Mouse (Mus musculus): ENCODE results near the gene Lrrn1.

Gene Lrrn1

GRCm38 (mm10) chr6:107528877-107529864 lies at the start of gene Lrrn1:
TSS of gene Lrrn1 (plus strand) at chr6:107529768.
- no peak for DNase-seq (ENCODE audit: extremely low read depth, low read depth)

- no peak for DNase-seq (ENCODE audit: extremely low read depth, low read depth)
These were observed 35.1 kb upstream of the Lrrn1 start for GRCm38 (mm10) chr6:107494491-107494890.

- no peak for DNase-seq (ENCODE audit: extremely low read depth, low read depth)
These were observed 33.7 kb upstream of the Lrrn1 start for GRCm38 (mm10) chr6:107495830-107496229.

- DNase-seq (ENCODE audit: extremely low read depth, low read depth): no peak
These were observed 15.9 kb upstream of the Lrrn1 start for GRCm38 (mm10) chr6:107513716-107514115.

GRCm38 (mm10) chr6:107523953-107524352 lies 5.6 kb upstream of the Lrrn1 start:
- no peak for DNase-seq (ENCODE audit: extremely low read depth, low read depth)

- no peak for DNase-seq (ENCODE audit: extremely low read depth, low read depth)
These were observed 403 bp downstream of the Lrrn1 start for GRCm38 (mm10) chr6:107529911-107530431.

GRCm38 (mm10) chr6:107530621-107531285 lies 1.2 kb downstream of the Lrrn1 start:
- no peak for DNase-seq (ENCODE audit: extremely low read depth, low read depth)

GRCm38 (mm10) chr6:107531526-107532080 lies 2.0 kb downstream of the Lrrn1 start:
- DNase-seq (ENCODE audit: extremely low read depth, low read depth): no peak

GRCm38 (mm10) chr6:107534533-107534932 lies 5.0 kb downstream of the Lrrn1 start:
- no peak for DNase-seq (ENCODE audit: extremely low read depth, low read depth)

- no peak for DNase-seq (ENCODE audit: extremely low read depth, low read depth)
These were observed 7.1 kb downstream of the Lrrn1 start for GRCm38 (mm10) chr6:107536631-107537030.

GRCm38 (mm10) chr6:107541222-107541621 lies 11.7 kb downstream of the Lrrn1 start:
- no peak for DNase-seq (ENCODE audit: extremely low read depth, low read depth)

GRCm38 (mm10) chr6:107541918-107542317 lies 12.3 kb downstream of the Lrrn1 start:
- no peak for DNase-seq (ENCODE audit: extremely low read depth, low read depth)

GRCm38 (mm10) chr6:107546272-107546671 lies 16.7 kb downstream of the Lrrn1 start:
- no peak for DNase-seq (ENCODE audit: extremely low read depth, low read depth)

GRCm38 (mm10) chr6:107552511-107552910 lies 22.9 kb downstream of the Lrrn1 start:
- no peak for DNase-seq (ENCODE audit: extremely low read depth, low read depth)

- DNase-seq (ENCODE audit: extremely low read depth, low read depth): no peak
These were observed 25.8 kb downstream of the Lrrn1 start for GRCm38 (mm10) chr6:107555364-107555763.

GRCm38 (mm10) chr6:107556996-107557395 lies 27.4 kb downstream of the Lrrn1 start:
- no peak for DNase-seq (ENCODE audit: extremely low read depth, low read depth)

GRCm38 (mm10) chr6:107557806-107558205 lies 28.2 kb downstream of the Lrrn1 start:
- no peak for DNase-seq (ENCODE audit: extremely low read depth, low read depth)

GRCm38 (mm10) chr6:107562255-107562654 lies 32.7 kb downstream of the Lrrn1 start:
- DNase-seq (ENCODE audit: extremely low read depth, low read depth): no peak

- DNase-seq (ENCODE audit: extremely low read depth, low read depth): no peak
These were observed 37.5 kb downstream of the Lrrn1 start for GRCm38 (mm10) chr6:107566944-107567634.

- DNase-seq (ENCODE audit: extremely low read depth, low read depth): no peak
These were observed 45.0 kb downstream of the Lrrn1 start for GRCm38 (mm10) chr6:107574561-107574960.

GRCm38 (mm10) chr6:107575405-107575804 lies 45.8 kb downstream of the Lrrn1 start:
- DNase-seq (ENCODE audit: extremely low read depth, low read depth): no peak
